Mouse (Mus musculus) right cerebral cortex, postnatal 4 days (tissue): Measurements from ENCODE around the gene Gm8165.
"Not testable (repeated sequence)": the region's sequence is repeated elsewhere in the genome, so short reads cannot be mapped to it uniquely, and the experiment has no call there.

ENCODE experiments used
- DNase-seq: peaks from one replicate; pipeline ENCODE4 v3.0.0-alpha.2; 2022

The Gm8165 gene

GRCm38 (mm10) chr14:43677099-43677498 lies at the start of gene Gm8165:
Gm8165 (minus strand) TSS chr14:43677199.
- not testable (repeated sequence) for DNase-seq

- not testable (repeated sequence) for DNase-seq
Measured at GRCm38 (mm10) chr14:43697621-43698020, 20.6 kb upstream of the Gm8165 start, which contains the start of gene Gm7324. Gm7324 (plus strand) TSS chr14:43697828.
